Mouse (Mus musculus): Measurements from ENCODE around the gene Olfr48. TPM values are rescaled to one million over a fixed set of nuclear protein-coding genes. Genes with fewer than 3 reads are reported as not detected.

The Olfr48 gene
- not detected in 2 replicates for polyA plus RNA-seq (2015; fragmentation: Nextera tagmentation; extraction: Ambion mirVana)

DNA sequence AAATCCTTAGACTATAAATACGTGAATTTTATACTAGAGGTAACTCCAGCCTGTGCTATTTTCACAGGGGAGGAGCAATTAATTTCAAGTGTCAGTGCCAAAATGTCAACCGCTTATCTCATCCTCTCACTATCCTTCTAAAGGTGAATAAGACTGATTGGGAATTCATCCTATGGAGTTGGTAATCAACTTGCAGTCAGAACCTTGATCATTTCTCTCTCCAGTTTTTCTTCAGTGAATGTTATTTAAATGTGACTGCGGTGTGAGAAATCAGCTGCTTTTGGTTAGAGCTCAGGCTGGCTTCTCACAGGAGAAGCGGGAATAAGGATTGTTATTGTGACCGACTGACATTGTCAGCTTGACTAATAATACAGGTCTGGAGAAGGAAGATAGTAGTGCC, at the start of gene Olfr48:
TSS of gene Olfr48 (minus strand) at position 101 of the 400 bp plus-strand sequence.
- no peaks in the 10 kb centered on the region for H3K27me3 ChIP-seq (replicated peaks)
- WGBS = 69% methylated on average over 5 of the region's 5 CpGs
- H3K9me3 ChIP-seq = no peaks in the 10 kb centered on the region
- ATAC-seq (ENCODE audit: insufficient read depth, low FRiP score, low read depth) = no peak
- H3K4me3 ChIP-seq (replicated peaks) = no peak within 1 kb of the TSS
- H3K36me3 ChIP-seq = no peaks in the 10 kb centered on the region
- H3K4me2 ChIP-seq = no peak within 1 kb of the TSS
- no peaks in the 10 kb centered on the region for H3K4me1 ChIP-seq
- H3K9ac ChIP-seq = no peak within 1 kb of the TSS
- no peak within 1 kb of the TSS for H3K27ac ChIP-seq

DNA sequence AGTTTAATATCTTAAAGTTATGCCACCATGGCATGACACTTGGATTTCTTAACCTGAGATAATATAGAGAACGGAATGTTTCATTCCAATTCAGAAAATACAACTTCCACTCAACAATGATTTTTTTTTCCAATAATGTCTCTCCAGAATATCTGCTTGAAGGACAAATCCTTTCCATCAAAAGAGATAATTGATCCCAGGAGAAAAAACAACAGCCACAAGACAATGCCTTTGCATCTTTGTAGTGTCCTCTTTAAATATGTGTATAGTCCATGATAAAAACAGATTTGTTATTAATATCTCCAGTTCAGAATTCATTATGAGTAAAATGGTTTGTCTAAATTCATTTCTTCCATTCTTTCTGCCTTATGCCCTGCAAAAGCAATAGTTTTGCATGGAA, 30.1 kb upstream of the Olfr48 start, which contains the start of gene Olfr1257:
TSS of gene Olfr1257 (plus strand) at position 301 of the 400 bp plus-strand sequence.
- Histone ChIP-seq H3K36me3 (no peaks in the 10 kb centered on the region), H3K27ac (no peak within 1 kb of the TSS), H3K9ac (no peak within 1 kb of the TSS), H3K4me3 (replicated peaks) (no peak within 1 kb of the TSS), H3K4me1 (no peaks in the 10 kb centered on the region), H3K27me3 (replicated peaks) (no peaks in the 10 kb centered on the region), H3K4me2 (no peak within 1 kb of the TSS), H3K9me3 (no peaks in the 10 kb centered on the region)
- 90% methylated on average over 1 of the region's 1 CpGs for WGBS
- no peak for ATAC-seq (ENCODE audit: insufficient read depth, low FRiP score, low read depth)

DNA sequence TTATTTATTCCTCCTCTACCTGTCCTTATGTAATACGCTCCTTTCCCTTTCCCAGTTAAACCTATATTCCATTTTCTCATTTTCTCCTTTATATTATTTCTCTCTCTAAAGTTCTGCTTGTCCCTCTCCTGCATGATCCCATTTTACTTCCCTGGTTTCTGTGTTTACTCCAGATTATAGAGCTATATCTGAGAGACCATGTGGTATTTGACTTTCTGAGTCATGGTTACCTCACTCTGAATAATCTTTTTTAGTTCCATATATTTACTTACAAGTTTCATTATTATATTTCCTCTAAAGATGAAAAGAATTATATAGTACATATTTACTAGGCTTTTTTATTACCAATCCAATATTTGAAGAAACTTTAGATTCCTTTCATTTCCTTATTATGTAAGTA, 1.2 kb upstream of the Olfr48 start:
- ATAC-seq (ENCODE audit: insufficient read depth, low FRiP score, low read depth) = no peak
- no peaks in the 10 kb centered on the region for H3K27me3 ChIP-seq (replicated peaks)
- no peak overlapping the region for H3K27ac ChIP-seq
- no peak overlapping the region for H3K4me2 ChIP-seq
- H3K9ac ChIP-seq = no peak overlapping the region
- 90% methylated on average over 1 of the region's 1 CpGs for WGBS
- no peak overlapping the region for H3K4me3 ChIP-seq (replicated peaks)
- no peaks in the 10 kb centered on the region for H3K4me1 ChIP-seq
- H3K36me3 ChIP-seq = no peaks in the 10 kb centered on the region
- H3K9me3 ChIP-seq = no peaks in the 10 kb centered on the region

- Histone ChIP-seq H3K36me3 (no peaks in the 10 kb centered on the region), H3K4me2 (no peak within 1 kb of the TSS), H3K4me3 (replicated peaks) (no peak within 1 kb of the TSS), H3K9me3 (no peaks in the 10 kb centered on the region), H3K27ac (no peak within 1 kb of the TSS), H3K9ac (no peak within 1 kb of the TSS), H3K4me1 (no peaks in the 10 kb centered on the region), H3K27me3 (replicated peaks) (no peaks in the 10 kb centered on the region)
- 47% methylated on average over 2 of the region's 2 CpGs for WGBS
- ATAC-seq (ENCODE audit: insufficient read depth, low FRiP score, low read depth) = no peak
Observed at GRCm38 (mm10) chr2:89841455-89841854, 6.5 kb downstream of the Olfr48 start, which contains the start of gene Olfr1256. Gene Olfr1256, minus strand, starts transcription at chr2:89841555.

DNA sequence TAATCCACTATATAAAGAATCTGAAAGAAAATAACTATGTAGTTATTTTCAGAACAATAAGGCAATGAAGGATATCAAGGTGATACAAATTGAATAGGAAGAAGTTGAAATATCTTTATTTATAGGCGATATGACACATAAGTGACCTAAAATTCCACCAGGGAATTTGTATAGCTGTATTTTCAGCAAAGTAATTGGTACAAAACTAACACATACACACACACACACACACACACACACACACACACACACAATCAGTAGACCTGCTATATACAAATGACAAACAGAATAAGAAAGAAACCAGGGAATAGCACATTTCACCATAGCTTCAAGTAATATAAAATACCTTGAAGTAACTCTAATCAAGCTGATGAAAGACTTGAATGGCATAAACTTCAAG, 27.8 kb downstream of the Olfr48 start:
- Histone ChIP-seq H3K9ac (no peak overlapping the region), H3K4me2 (no peak overlapping the region), H3K9me3 (no peaks in the 10 kb centered on the region), H3K36me3 (no peaks in the 10 kb centered on the region), H3K27ac (no peak overlapping the region), H3K4me1 (no peaks in the 10 kb centered on the region), H3K4me3 (replicated peaks) (no peak overlapping the region), H3K27me3 (replicated peaks) (no peaks in the 10 kb centered on the region)
- 67% methylated on average over 1 of the region's 1 CpGs for WGBS
- ATAC-seq (ENCODE audit: insufficient read depth, low FRiP score, low read depth) = no peak

DNA sequence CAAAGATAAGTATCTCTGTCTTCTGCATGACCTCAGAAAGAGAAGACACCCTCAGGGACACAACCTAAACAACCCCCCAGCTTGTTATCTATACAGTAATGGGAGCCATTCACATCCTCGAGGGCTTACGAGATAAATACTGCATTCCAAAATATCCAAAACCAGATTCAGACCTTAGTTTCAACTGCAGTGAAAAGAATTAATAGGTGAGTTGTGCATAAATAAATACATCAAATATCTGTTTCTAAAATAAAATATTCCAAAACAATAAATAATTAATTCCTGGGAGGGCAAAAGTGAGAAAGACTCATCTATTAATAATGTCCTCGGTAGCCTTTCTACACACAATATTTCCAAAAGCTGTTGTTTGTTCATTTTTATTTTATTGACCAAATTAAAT, 36.3 kb downstream of the Olfr48 start, which contains the start of gene Olfr1255:
TSS of gene Olfr1255 (plus strand) at position 301 of the 400 bp plus-strand sequence.
- Histone ChIP-seq H3K4me2 (no peak within 1 kb of the TSS), H3K4me1 (no peaks in the 10 kb centered on the region), H3K27me3 (replicated peaks) (no peaks in the 10 kb centered on the region), H3K4me3 (replicated peaks) (no peak within 1 kb of the TSS), H3K9ac (no peak within 1 kb of the TSS), H3K27ac (no peak within 1 kb of the TSS), H3K36me3 (no peaks in the 10 kb centered on the region), H3K9me3 (no peaks in the 10 kb centered on the region)
- WGBS = 79% methylated on average over 3 of the region's 3 CpGs
- no peak for ATAC-seq (ENCODE audit: insufficient read depth, low FRiP score, low read depth)

DNA sequence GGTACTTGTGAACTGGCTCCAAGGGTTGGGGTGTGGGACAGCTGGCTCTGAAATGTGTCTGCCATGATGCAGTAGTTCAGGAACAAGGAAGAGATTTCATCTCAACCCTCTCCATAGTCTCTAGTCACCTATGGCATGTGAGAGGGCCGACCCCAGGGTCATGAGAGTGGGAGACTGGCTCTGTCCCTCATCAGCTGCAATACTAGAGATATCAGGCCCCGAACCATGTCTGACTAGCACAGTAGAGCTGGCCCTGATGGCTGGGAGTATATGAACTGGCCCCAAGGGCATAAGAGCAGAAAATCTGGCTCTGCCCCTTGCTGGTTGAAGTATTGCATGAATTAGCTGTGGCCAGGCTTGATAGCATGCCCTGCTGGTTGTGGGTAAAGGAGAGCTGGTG, 37.3 kb downstream of the Olfr48 start:
- 75% methylated on average over 2 of the region's 2 CpGs for WGBS
- no peak overlapping the region for H3K4me3 ChIP-seq (replicated peaks)
- no peaks in the 10 kb centered on the region for H3K9me3 ChIP-seq
- H3K27me3 ChIP-seq (replicated peaks) = no peaks in the 10 kb centered on the region
- H3K4me1 ChIP-seq = no peaks in the 10 kb centered on the region
- no peak overlapping the region for H3K27ac ChIP-seq
- H3K4me2 ChIP-seq = no peak overlapping the region
- ATAC-seq (ENCODE audit: insufficient read depth, low FRiP score, low read depth) = no peak
- H3K36me3 ChIP-seq = no peaks in the 10 kb centered on the region
- no peak overlapping the region for H3K9ac ChIP-seq

DNA sequence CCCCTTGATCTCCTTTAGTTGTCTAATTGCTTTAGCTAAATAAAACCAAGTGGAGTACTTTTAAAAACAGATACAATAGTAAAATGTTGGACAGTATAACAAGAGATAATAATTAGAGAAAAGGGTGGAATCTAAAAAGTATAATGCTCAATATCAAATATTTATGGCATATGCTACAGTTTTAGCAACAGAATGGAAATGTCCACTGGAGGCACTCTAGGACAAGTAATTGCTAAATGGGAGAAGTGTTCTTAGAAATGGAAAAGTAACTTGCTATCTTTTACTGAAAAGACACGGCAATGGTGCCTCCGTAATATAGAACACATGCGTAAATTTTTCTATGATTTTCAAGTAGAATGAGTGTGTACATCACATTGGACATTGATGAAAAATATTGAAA, 48.4 kb downstream of the Olfr48 start:
- Histone ChIP-seq H3K4me3 (replicated peaks) (no peak overlapping the region), H3K27me3 (replicated peaks) (no peaks in the 10 kb centered on the region), H3K9me3 (no peaks in the 10 kb centered on the region), H3K4me2 (no peak overlapping the region), H3K27ac (no peak overlapping the region), H3K4me1 (no peaks in the 10 kb centered on the region), H3K36me3 (no peaks in the 10 kb centered on the region), H3K9ac (no peak overlapping the region)
- no peak for ATAC-seq (ENCODE audit: insufficient read depth, low FRiP score, low read depth)
- WGBS = 94% methylated on average over 3 of the region's 3 CpGs

DNA sequence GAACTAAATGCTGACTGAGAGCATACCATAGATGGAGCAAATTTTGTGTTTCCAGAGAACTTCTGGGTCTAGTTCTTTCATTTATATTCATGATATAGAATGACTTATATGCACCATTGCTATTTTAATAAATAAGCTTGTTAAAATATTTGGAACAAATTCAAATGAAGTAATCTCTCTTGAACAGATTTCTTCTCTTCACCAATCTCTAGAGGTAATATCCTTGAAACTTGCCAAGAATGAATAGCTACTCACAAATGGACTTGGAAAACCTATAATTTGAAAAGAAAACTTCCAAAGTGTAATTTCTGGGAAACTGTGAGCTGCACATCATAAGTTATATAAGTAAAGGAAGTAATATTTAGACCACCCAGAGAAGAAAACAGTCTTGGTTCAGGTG, 54.5 kb downstream of the Olfr48 start, which contains the start of gene Olfr1254:
TSS of gene Olfr1254 (minus strand) at position 101 of the 400 bp plus-strand sequence.
- no peak for ATAC-seq (ENCODE audit: insufficient read depth, low FRiP score, low read depth)
- Histone ChIP-seq H3K4me2 (no peak within 1 kb of the TSS), H3K4me3 (replicated peaks) (no peak within 1 kb of the TSS), H3K9ac (no peak within 1 kb of the TSS), H3K27me3 (replicated peaks) (no peaks in the 10 kb centered on the region), H3K9me3 (no peaks in the 10 kb centered on the region), H3K27ac (no peak within 1 kb of the TSS), H3K36me3 (no peaks in the 10 kb centered on the region), H3K4me1 (no peaks in the 10 kb centered on the region)

Other genes starting within 250 kb of the Olfr48 start
- 0.03 TPM in 1 of 2 replicates, not detected in the other for gene Olfr1247, start 234.1 kb downstream of the Olfr48 start, polyA plus RNA-seq (2015; fragmentation: Nextera tagmentation; extraction: Ambion mirVana)
- gene Olfr1248, start 230.0 kb downstream of the Olfr48 start, polyA plus RNA-seq (2015; fragmentation: Nextera tagmentation; extraction: Ambion mirVana) = not detected in 2 replicates
- gene Olfr1249, start 213.2 kb downstream of the Olfr48 start, polyA plus RNA-seq (2015; fragmentation: Nextera tagmentation; extraction: Ambion mirVana) = not detected in 2 replicates
- not detected in 2 replicates for gene Olfr1250, start 186.7 kb downstream of the Olfr48 start, polyA plus RNA-seq (2015; fragmentation: Nextera tagmentation; extraction: Ambion mirVana)
- gene Olfr1251, start 176.3 kb downstream of the Olfr48 start, polyA plus RNA-seq (2015; fragmentation: Nextera tagmentation; extraction: Ambion mirVana) = not detected in 2 replicates
- gene Olfr1252, start 123.2 kb downstream of the Olfr48 start, polyA plus RNA-seq (2015; fragmentation: Nextera tagmentation; extraction: Ambion mirVana) = not detected in 2 replicates
- gene Olfr1253, start 91.1 kb downstream of the Olfr48 start, polyA plus RNA-seq (2015; fragmentation: Nextera tagmentation; extraction: Ambion mirVana) = not detected in 2 replicates
- not detected in 2 replicates for gene Olfr1254, start 54.6 kb downstream of the Olfr48 start, polyA plus RNA-seq (2015; fragmentation: Nextera tagmentation; extraction: Ambion mirVana)
- gene Olfr1255, start 36.2 kb downstream of the Olfr48 start, polyA plus RNA-seq (2015; fragmentation: Nextera tagmentation; extraction: Ambion mirVana) = not detected in 2 replicates
- not detected in 2 replicates for gene Olfr1256, start 6.7 kb downstream of the Olfr48 start, polyA plus RNA-seq (2015; fragmentation: Nextera tagmentation; extraction: Ambion mirVana)
- gene Olfr1257, start 30.2 kb upstream of the Olfr48 start, polyA plus RNA-seq (2015; fragmentation: Nextera tagmentation; extraction: Ambion mirVana) = not detected in 2 replicates
- not detected in 2 replicates for gene Olfr1258, start 79.1 kb upstream of the Olfr48 start, polyA plus RNA-seq (2015; fragmentation: Nextera tagmentation; extraction: Ambion mirVana)
- gene Olfr1259, start 100.5 kb upstream of the Olfr48 start, polyA plus RNA-seq (2015; fragmentation: Nextera tagmentation; extraction: Ambion mirVana) = not detected in 2 replicates
- gene Olfr1260, start 126.1 kb upstream of the Olfr48 start, polyA plus RNA-seq (2015; fragmentation: Nextera tagmentation; extraction: Ambion mirVana) = not detected in 2 replicates
- not detected in 2 replicates for gene Olfr1261, start 143.0 kb upstream of the Olfr48 start, polyA plus RNA-seq (2015; fragmentation: Nextera tagmentation; extraction: Ambion mirVana)
- not detected in 2 replicates for gene Olfr1262, start 151.9 kb upstream of the Olfr48 start, polyA plus RNA-seq (2015; fragmentation: Nextera tagmentation; extraction: Ambion mirVana)
- gene Olfr1263, start 163.9 kb upstream of the Olfr48 start, polyA plus RNA-seq (2015; fragmentation: Nextera tagmentation; extraction: Ambion mirVana) = not detected in 2 replicates
- not detected in 2 replicates for gene Olfr1264, start 177.4 kb upstream of the Olfr48 start, polyA plus RNA-seq (2015; fragmentation: Nextera tagmentation; extraction: Ambion mirVana)
- gene Olfr1265, start 187.1 kb upstream of the Olfr48 start, polyA plus RNA-seq (2015; fragmentation: Nextera tagmentation; extraction: Ambion mirVana) = not detected in 2 replicates
- not detected in 2 replicates for gene Olfr140, start 215.4 kb upstream of the Olfr48 start, polyA plus RNA-seq (2015; fragmentation: Nextera tagmentation; extraction: Ambion mirVana)

Data from stomach, embryonic 15.5 days (tissue).